Mouse (Mus musculus) midbrain, embryonic 13.5 days (tissue): Measurements from ENCODE around the gene Aen. TPM values are rescaled to one million over a fixed set of nuclear protein-coding genes. Genes with fewer than 3 reads are reported as not detected.

Experiments used
- ATAC-seq: fragments of 200-750 bp; cut with Nextera tagmentation; 2 replicates; pipeline ENCODE4 v1.8.0; 2017; ENCODE audit warnings: mild to moderate bottlenecking, moderate TSS enrichment, moderate library complexity
- H3K27ac ChIP-seq: fragments of 300-500 bp; sonication (generic); 2 replicates; pipeline ENCODE4 v1.5.1; 2015; ENCODE audit warnings: inconsistent platforms, mild to moderate bottlenecking, moderate library complexity
- H3K27me3 ChIP-seq: fragments of 300-500 bp; sonication (generic); 2 replicates; pipeline ENCODE4 v1.6.1; 2015; ENCODE audit warnings: mild to moderate bottlenecking, inconsistent platforms
- H3K36me3 ChIP-seq: fragments of 300-500 bp; sonication (generic); 2 replicates; pipeline ENCODE4 v1.6.1; 2015; ENCODE audit warnings: mild to moderate bottlenecking, inconsistent platforms
- H3K4me1 ChIP-seq: fragments of 300-500 bp; sonication (generic); replicated peaks from 2 replicates; pipeline ENCODE4 v1.6.1; 2015; ENCODE audit warnings: inconsistent platforms
- H3K4me2 ChIP-seq: fragments of 300-500 bp; sonication (generic); replicated peaks from 2 replicates; pipeline ENCODE4 v1.6.1; 2015; ENCODE audit warnings: moderate library complexity, mild to moderate bottlenecking, inconsistent platforms
- H3K4me3 ChIP-seq: fragments of 300-500 bp; sonication (generic); replicated peaks from 2 replicates; pipeline ENCODE4 v1.5.1; 2015; ENCODE audit warnings: mild to moderate bottlenecking, inconsistent platforms
- H3K9ac ChIP-seq: fragments of 300-500 bp; sonication (generic); replicated peaks from 2 replicates; pipeline ENCODE4 v1.6.1; 2015; ENCODE audit warnings: mild to moderate bottlenecking, inconsistent platforms
- H3K9me3 ChIP-seq: fragments of 300-500 bp; sonication (generic); 2 replicates; pipeline ENCODE4 v1.6.1; 2016; ENCODE audit warnings: mild to moderate bottlenecking, inconsistent platforms
- WGBS: fragments of 180-500 bp; shearing (Covaris S2); methylation state at CpG from one replicate; pipeline ENCODE4 v1.1.7; 2015; 5-methylcytosine and 5-hydroxymethylcytosine counted together
- polyA plus RNA-seq: library from polyadenylated mRNA; unstranded; fragments of >200 nt; fragmentation: Nextera tagmentation; extraction: Ambion mirVana; gene quantifications from 2 replicates; pipeline ENCODE4 v1.2.1, GENCODE M21; 2015

Aen gene
- polyA plus RNA-seq, 1 experiment from 2014 or later: 49.9 TPM

DNA sequence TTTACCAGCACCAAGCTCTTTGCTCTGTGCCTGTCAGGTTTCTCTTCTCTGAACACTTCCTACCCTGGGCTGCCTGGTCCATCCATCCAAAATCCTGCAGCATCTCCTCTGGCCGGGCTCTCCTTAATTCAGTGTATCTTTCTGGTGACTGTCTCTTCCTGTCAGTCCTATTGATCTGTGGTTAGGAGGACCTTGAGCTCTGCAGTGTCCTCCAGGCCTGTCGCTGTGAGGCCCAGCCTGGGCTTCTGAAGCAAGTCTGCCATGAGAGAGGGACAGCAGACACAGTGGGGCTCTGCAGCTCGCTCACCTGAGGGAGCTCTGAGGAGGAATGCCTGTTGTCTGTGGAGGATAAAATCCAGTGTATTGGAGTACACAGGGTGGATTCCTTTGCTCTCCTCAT lies 1.9 kb downstream of the Aen start:
- peak overlapping the region; percentile 93; the same call in 1 of the 2 replicates for H3K4me2 ChIP-seq
- H3K4me1 ChIP-seq: peaks cover 24% of the 10 kb centered on the region
- H3K36me3 ChIP-seq: peaks cover 10% of the 10 kb centered on the region
- H3K4me3 ChIP-seq: no peak overlapping the region
- H3K9ac ChIP-seq: peak overlapping the region; percentile 25
- 96% methylated on average over 3 of the region's 3 CpGs for WGBS
- H3K27ac ChIP-seq: no peak overlapping the region
- H3K27me3 ChIP-seq: 0 out of 2 replicates have a peak, but pooled peaks cover 4% of the 10 kb centered on the region
- ATAC-seq: no peak
- no peaks in the 10 kb centered on the region for H3K9me3 ChIP-seq

- no peaks in the 10 kb centered on the region for H3K27me3 ChIP-seq
- no peak for ATAC-seq
- H3K27ac ChIP-seq: no peak overlapping the region
- H3K9me3 ChIP-seq: no peaks in the 10 kb centered on the region
- no peak overlapping the region for H3K4me2 ChIP-seq
- peaks cover 49% of the 10 kb centered on the region for H3K36me3 ChIP-seq
- no peak overlapping the region for H3K4me3 ChIP-seq
- 94% methylated on average over 6 of the region's 6 CpGs for WGBS
- no peaks in the 10 kb centered on the region for H3K4me1 ChIP-seq
- no peak overlapping the region for H3K9ac ChIP-seq
Measured at GRCm38 (mm10) chr7:78903174-78903870, 7.7 kb downstream of the Aen start.

- H3K4me2 ChIP-seq: no peak overlapping the region
- H3K36me3 ChIP-seq: peaks cover 52% of the 10 kb centered on the region
- no peaks in the 10 kb centered on the region for H3K9me3 ChIP-seq
- no peak overlapping the region for H3K27ac ChIP-seq
- no peak overlapping the region for H3K4me3 ChIP-seq
- no peak overlapping the region for H3K9ac ChIP-seq
- 98% methylated on average over 2 of the region's 2 CpGs for WGBS
- ATAC-seq: no peak
- H3K27me3 ChIP-seq: no peaks in the 10 kb centered on the region
- H3K4me1 ChIP-seq: no peaks in the 10 kb centered on the region
Measured at GRCm38 (mm10) chr7:78904175-78904574, 8.5 kb downstream of the Aen start.

DNA sequence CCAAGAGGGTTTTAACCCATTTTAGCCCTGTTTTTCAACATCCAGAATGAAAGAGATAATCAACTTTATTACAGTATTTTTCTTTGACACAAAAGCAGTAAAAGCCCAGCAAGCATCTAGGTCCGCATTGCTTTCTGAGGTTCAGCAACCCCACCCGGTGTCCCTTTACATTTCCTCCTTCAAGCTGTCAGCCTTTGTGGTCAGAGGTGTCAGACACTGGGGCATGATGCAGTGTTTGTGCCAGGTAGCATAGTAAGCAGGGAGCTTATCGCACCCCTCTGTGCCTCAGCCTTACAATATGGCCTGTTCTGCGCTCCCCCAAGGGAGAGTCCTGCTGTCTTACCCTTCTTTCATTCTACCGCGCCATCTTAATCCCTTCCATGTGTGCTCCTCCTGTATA lies 13.4 kb downstream of the Aen start:
- Histone ChIP-seq H3K27me3 (0 out of 2 replicates have a peak, but pooled peaks cover 4% of the 10 kb centered on the region), H3K4me3 (no peak overlapping the region), H3K9me3 (no peaks in the 10 kb centered on the region), H3K4me2 (no peak overlapping the region), H3K4me1 (peaks cover 26% of the 10 kb centered on the region), H3K36me3 (peaks cover 33% of the 10 kb centered on the region), H3K27ac (no peak overlapping the region), H3K9ac (no peak overlapping the region)
- 84% methylated on average over 6 of the region's 6 CpGs for whole genome bisulfite sequencing
- ATAC-seq: no peak

GRCm38 (mm10) chr7:78910336-78911098 lies 14.9 kb downstream of the Aen start:
- H3K4me1 ChIP-seq: peaks cover 28% of the 10 kb centered on the region
- no peaks in the 10 kb centered on the region for H3K9me3 ChIP-seq
- H3K27ac ChIP-seq: no peak overlapping the region
- no peak overlapping the region for H3K4me3 ChIP-seq
- H3K27me3 ChIP-seq: 0 out of 2 replicates have a peak, but pooled peaks cover 4% of the 10 kb centered on the region
- peaks cover 22% of the 10 kb centered on the region for H3K36me3 ChIP-seq
- WGBS: 36% methylated on average over 6 of the region's 6 CpGs
- H3K4me2 ChIP-seq: no peak overlapping the region
- no peak overlapping the region for H3K9ac ChIP-seq
- peak; percentile 36; the same call in 1 of the 2 replicates for ATAC-seq

GRCm38 (mm10) chr7:78911209-78911608 lies 15.6 kb downstream of the Aen start:
- no peak overlapping the region for H3K27ac ChIP-seq
- no peak overlapping the region for H3K4me3 ChIP-seq
- 90% methylated on average over 4 of the region's 4 CpGs for WGBS
- no peak for ATAC-seq
- H3K4me2 ChIP-seq: no peak overlapping the region
- peaks cover 28% of the 10 kb centered on the region for H3K4me1 ChIP-seq
- H3K36me3 ChIP-seq: peaks cover 18% of the 10 kb centered on the region
- H3K9ac ChIP-seq: no peak overlapping the region
- H3K9me3 ChIP-seq: no peaks in the 10 kb centered on the region
- H3K27me3 ChIP-seq: 0 out of 2 replicates have a peak, but pooled peaks cover 4% of the 10 kb centered on the region

DNA sequence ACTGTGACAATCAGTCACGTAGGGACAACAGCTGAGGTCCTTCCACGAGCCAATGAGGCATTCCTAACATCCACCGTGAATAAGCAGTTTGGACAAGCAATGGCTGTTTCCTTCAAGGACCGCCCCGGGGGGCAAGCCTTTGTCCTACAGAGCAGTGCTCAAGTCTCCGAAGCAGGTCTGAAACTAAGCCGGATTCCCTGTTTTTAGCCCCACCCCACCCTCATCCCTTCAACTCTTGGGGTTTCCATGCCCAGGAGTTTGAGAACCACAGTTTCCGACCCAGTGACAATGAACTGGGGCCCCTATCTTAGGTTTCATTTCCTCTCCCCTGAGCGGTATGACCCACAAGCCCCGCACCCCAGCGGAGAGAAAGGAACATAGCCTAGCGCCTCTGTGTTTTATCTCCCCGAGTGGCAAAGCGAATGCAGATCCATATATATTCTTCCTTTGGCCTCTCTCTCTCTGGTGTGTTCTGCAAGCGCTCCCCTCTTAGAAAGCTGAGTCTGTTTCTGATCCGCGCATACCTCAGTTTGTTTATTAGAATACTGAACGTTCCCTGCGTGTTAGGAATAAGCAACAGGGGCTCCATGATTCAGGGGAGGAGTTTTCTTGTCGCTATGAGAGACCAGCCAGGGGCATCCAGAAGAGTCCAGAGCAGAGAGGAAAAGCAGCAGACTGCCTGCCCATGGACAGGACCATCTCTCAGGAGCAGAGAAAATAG lies 16.8 kb downstream of the Aen start:
- ATAC-seq: 0 out of 2 replicates have a peak, but pooled peaks have one; percentile 4
- Histone ChIP-seq H3K4me2 (peak overlapping the region; percentile 45), H3K4me3 (peak overlapping the region; percentile 20), H3K9me3 (no peaks in the 10 kb centered on the region), H3K36me3 (peaks cover 8% of the 10 kb centered on the region; the same call in 1 of the 2 replicates), H3K27me3 (0 out of 2 replicates have a peak, but pooled peaks cover 4% of the 10 kb centered on the region), H3K9ac (no peak overlapping the region), H3K27ac (no peak overlapping the region), H3K4me1 (peaks cover 28% of the 10 kb centered on the region)
- 10% methylated on average over 20 of the region's 20 CpGs for WGBS

- peaks cover 28% of the 10 kb centered on the region for H3K4me1 ChIP-seq
- H3K4me3 ChIP-seq: peak within 1 kb of the TSS; percentile 20
- WGBS: 46% methylated on average over 5 of the region's 5 CpGs
- 0 out of 2 replicates have a peak, but pooled peaks cover 4% of the 10 kb centered on the region for H3K27me3 ChIP-seq
- no peaks in the 10 kb centered on the region for H3K9me3 ChIP-seq
- H3K36me3 ChIP-seq: peaks cover 8% of the 10 kb centered on the region; the same call in 1 of the 2 replicates
- ATAC-seq: peak; percentile 15; the same call in 1 of the 2 replicates
- peak within 1 kb of the TSS; percentile 45 for H3K4me2 ChIP-seq
- H3K27ac ChIP-seq: no peak within 1 kb of the TSS
- no peak within 1 kb of the TSS for H3K9ac ChIP-seq
Measured at GRCm38 (mm10) chr7:78912974-78913474, 17.4 kb downstream of the Aen start, which contains the start of gene Isg20. Gene Isg20 (plus strand): TSS chr7:78913424.

DNA sequence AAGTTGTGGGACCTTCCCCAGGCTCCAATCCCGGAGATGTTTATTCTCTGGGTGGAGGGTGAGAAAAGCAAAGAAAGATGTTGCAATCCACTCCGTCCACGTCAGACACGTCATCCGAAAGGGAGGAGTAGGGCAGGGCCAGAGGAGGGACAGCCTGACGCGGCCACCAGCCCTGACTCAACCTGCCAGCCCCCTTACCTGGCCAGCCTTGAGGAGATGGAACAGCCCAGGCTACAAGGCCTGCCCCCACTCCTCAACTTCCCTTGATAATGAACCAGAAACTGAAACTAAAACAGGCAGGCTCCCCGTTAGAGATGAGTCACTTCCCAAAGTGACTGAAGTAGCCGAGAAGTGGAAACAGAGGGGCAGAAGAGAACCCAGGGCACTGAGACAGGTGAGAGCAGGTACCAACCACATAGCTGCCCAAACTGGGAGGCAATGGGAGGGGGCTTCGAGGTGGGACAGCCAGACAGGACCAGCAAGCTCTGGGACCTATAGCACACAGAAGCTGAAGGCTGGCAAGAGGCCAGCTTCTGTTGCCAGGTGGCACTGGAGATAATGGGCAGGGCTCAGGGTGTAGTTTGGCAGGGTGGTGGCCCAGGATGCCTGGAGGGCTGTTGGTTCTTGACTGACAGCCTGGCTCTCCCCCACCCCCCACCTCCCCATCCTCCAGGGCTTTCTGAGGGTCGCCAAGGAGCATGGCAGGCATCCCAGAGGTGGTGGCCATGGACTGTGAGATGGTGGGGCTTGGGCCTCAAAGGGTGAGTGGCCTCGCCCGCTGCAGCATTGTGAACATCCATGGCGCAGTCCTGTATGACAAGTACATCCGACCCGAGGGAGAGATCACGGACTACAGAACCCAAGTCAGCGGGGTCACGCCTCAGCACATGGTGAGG lies 18.2 kb downstream of the Aen start:
- Histone ChIP-seq H3K36me3 (peaks cover 3% of the 10 kb centered on the region; the same call in 1 of the 2 replicates), H3K4me1 (peaks cover 28% of the 10 kb centered on the region), H3K9me3 (no peaks in the 10 kb centered on the region), H3K27me3 (0 out of 2 replicates have a peak, but pooled peaks cover 4% of the 10 kb centered on the region), H3K9ac (no peak overlapping the region), H3K27ac (no peak overlapping the region), H3K4me2 (no peak overlapping the region), H3K4me3 (no peak overlapping the region)
- 0 out of 2 replicates have a peak, but pooled peaks have one; percentile 5 for ATAC-seq
- 83% methylated on average over 19 of the region's 19 CpGs for WGBS

DNA sequence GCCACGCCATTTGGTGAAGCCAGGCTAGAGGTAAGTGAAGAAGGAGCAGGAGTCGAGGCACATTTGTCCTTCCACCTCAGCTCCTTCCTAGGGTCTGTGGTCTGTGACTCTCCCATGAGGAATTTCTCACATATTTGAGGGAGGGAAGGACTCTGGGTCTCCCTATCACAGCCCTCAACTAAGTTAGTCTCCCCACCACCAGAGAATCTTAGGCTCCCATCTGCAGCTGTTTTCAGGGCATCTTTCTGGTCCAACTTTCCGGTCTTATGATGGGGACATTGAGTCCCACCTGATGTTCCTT lies 18.8 kb downstream of the Aen start:
- peaks cover 3% of the 10 kb centered on the region; the same call in 1 of the 2 replicates for H3K36me3 ChIP-seq
- H3K4me2 ChIP-seq: no peak overlapping the region
- no peaks in the 10 kb centered on the region for H3K9me3 ChIP-seq
- WGBS: 86% methylated on average over 3 of the region's 3 CpGs
- H3K4me1 ChIP-seq: peaks cover 28% of the 10 kb centered on the region
- H3K27me3 ChIP-seq: 0 out of 2 replicates have a peak, but pooled peaks cover 4% of the 10 kb centered on the region
- no peak overlapping the region for H3K9ac ChIP-seq
- H3K27ac ChIP-seq: no peak overlapping the region
- ATAC-seq: no peak
- no peak overlapping the region for H3K4me3 ChIP-seq
